Mouse (Mus musculus): ENCODE data around the gene Prr23a2. TPM values are rescaled to one million over a fixed set of nuclear protein-coding genes. Genes with fewer than 3 reads are reported as not detected.
"Not testable (repeated sequence)": the region's sequence is repeated elsewhere in the genome, so short reads cannot be mapped to it uniquely, and the experiment has no call there.

Prr23a2 gene
- polyA plus RNA-seq (2014; fragmentation: Nextera tagmentation; extraction: Ambion mirVana) = not detected in 2 replicates

- Histone ChIP-seq H3K4me3 (ENCODE audit: low read depth, low read length) (no peak within 1 kb of the TSS), H3K4me1 (ENCODE audit: control insufficient read depth, insufficient read depth, low read length) (no peaks in the 10 kb centered on the region), H3K4me2 (no peak within 1 kb of the TSS), H3K36me3 (ENCODE audit: control insufficient read depth, insufficient read depth, low read length) (no peaks in the 10 kb centered on the region), H3K27ac (ENCODE audit: low read depth, low read length) (no peak within 1 kb of the TSS), H3K27me3 (ENCODE audit: control insufficient read depth, insufficient read depth, low read length) (no peaks in the 10 kb centered on the region), H3K9ac (ENCODE audit: low read length) (no peak within 1 kb of the TSS), H3K9me3 (ENCODE audit: control insufficient read depth, low read length) (no peaks in the 10 kb centered on the region)
- DNase-seq (ENCODE audit: low spot score, missing footprints) = no peak
- no peak for ATAC-seq (ENCODE audit: low FRiP score)
- 70% methylated on average over 18 of the region's 18 CpGs for WGBS
Measured at GRCm38 (mm10) chr9:98856210-98856609, at the start of gene Prr23a2. Prr23a2 (plus strand) TSS chr9:98856494.

- no peaks in the 10 kb centered on the region for H3K27me3 ChIP-seq (ENCODE audit: control insufficient read depth, insufficient read depth, low read length)
- WGBS = 83% methylated on average over 8 of the region's 8 CpGs
- no peaks in the 10 kb centered on the region for H3K9me3 ChIP-seq (ENCODE audit: control insufficient read depth, low read length)
- H3K4me2 ChIP-seq = no peak overlapping the region
- H3K4me3 ChIP-seq (ENCODE audit: low read depth, low read length) = no peak overlapping the region
- no peak for ATAC-seq (ENCODE audit: low FRiP score)
- no peaks in the 10 kb centered on the region for H3K36me3 ChIP-seq (ENCODE audit: control insufficient read depth, insufficient read depth, low read length)
- no peak for DNase-seq (ENCODE audit: low spot score, missing footprints)
- peaks cover 2% of the 10 kb centered on the region; the same call in 1 of the 2 replicates for H3K4me1 ChIP-seq (ENCODE audit: control insufficient read depth, insufficient read depth, low read length)
- no peak overlapping the region for H3K9ac ChIP-seq (ENCODE audit: low read length)
- no peak overlapping the region for H3K27ac ChIP-seq (ENCODE audit: low read depth, low read length)
Measured at GRCm38 (mm10) chr9:98807631-98808030, 48.7 kb upstream of the Prr23a2 start.

- peak; percentile 91 for DNase-seq (ENCODE audit: low spot score, missing footprints)
- H3K9ac ChIP-seq (ENCODE audit: low read length); H3K4me1 ChIP-seq (ENCODE audit: control insufficient read depth, insufficient read depth, low read length); H3K27me3 ChIP-seq (ENCODE audit: control insufficient read depth, insufficient read depth, low read length); ATAC-seq (ENCODE audit: low FRiP score); H3K27ac ChIP-seq (ENCODE audit: low read depth, low read length); H3K9me3 ChIP-seq (ENCODE audit: control insufficient read depth, low read length); H3K4me2 ChIP-seq; H3K4me3 ChIP-seq (ENCODE audit: low read depth, low read length); H3K36me3 ChIP-seq (ENCODE audit: control insufficient read depth, insufficient read depth, low read length): not testable (repeated sequence)
- 71% methylated on average over 2 of the region's 2 CpGs for WGBS
Measured at GRCm38 (mm10) chr9:98809526-98809925, 46.8 kb upstream of the Prr23a2 start.

GRCm38 (mm10) chr9:98816066-98816465, 40.2 kb upstream of the Prr23a2 start:
- no peak overlapping the region for H3K9ac ChIP-seq (ENCODE audit: low read length)
- ATAC-seq (ENCODE audit: low FRiP score) (no peak), DNase-seq (ENCODE audit: low spot score, missing footprints) (no peak)
- H3K27ac ChIP-seq (ENCODE audit: low read depth, low read length) = no peak overlapping the region
- H3K4me3 ChIP-seq (ENCODE audit: low read depth, low read length) = no peak overlapping the region
- H3K36me3 ChIP-seq (ENCODE audit: control insufficient read depth, insufficient read depth, low read length) = no peaks in the 10 kb centered on the region
- no peak overlapping the region for H3K4me2 ChIP-seq
- H3K27me3 ChIP-seq (ENCODE audit: control insufficient read depth, insufficient read depth, low read length) = no peaks in the 10 kb centered on the region
- H3K4me1 ChIP-seq (ENCODE audit: control insufficient read depth, insufficient read depth, low read length) = no peaks in the 10 kb centered on the region
- no peaks in the 10 kb centered on the region for H3K9me3 ChIP-seq (ENCODE audit: control insufficient read depth, low read length)
- 73% methylated on average over 3 of the region's 3 CpGs for WGBS

GRCm38 (mm10) chr9:98817592-98817991, 38.7 kb upstream of the Prr23a2 start:
- DNase-seq (ENCODE audit: low spot score, missing footprints) (no peak), ATAC-seq (ENCODE audit: low FRiP score) (no peak)
- Histone ChIP-seq H3K4me1 (ENCODE audit: control insufficient read depth, insufficient read depth, low read length) (no peaks in the 10 kb centered on the region), H3K27me3 (ENCODE audit: control insufficient read depth, insufficient read depth, low read length) (no peaks in the 10 kb centered on the region), H3K4me2 (no peak overlapping the region), H3K9ac (ENCODE audit: low read length) (no peak overlapping the region), H3K36me3 (ENCODE audit: control insufficient read depth, insufficient read depth, low read length) (no peaks in the 10 kb centered on the region), H3K4me3 (ENCODE audit: low read depth, low read length) (no peak overlapping the region), H3K9me3 (ENCODE audit: control insufficient read depth, low read length) (no peaks in the 10 kb centered on the region), H3K27ac (ENCODE audit: low read depth, low read length) (no peak overlapping the region)
- 92% methylated on average over 7 of the region's 7 CpGs for WGBS

- H3K27ac ChIP-seq (ENCODE audit: low read depth, low read length) = no peak overlapping the region
- H3K4me2 ChIP-seq = no peak overlapping the region
- no peaks in the 10 kb centered on the region for H3K36me3 ChIP-seq (ENCODE audit: control insufficient read depth, insufficient read depth, low read length)
- no peaks in the 10 kb centered on the region for H3K4me1 ChIP-seq (ENCODE audit: control insufficient read depth, insufficient read depth, low read length)
- DNase-seq (ENCODE audit: low spot score, missing footprints) = no peak
- ATAC-seq (ENCODE audit: low FRiP score) = no peak
- no peaks in the 10 kb centered on the region for H3K9me3 ChIP-seq (ENCODE audit: control insufficient read depth, low read length)
- no peak overlapping the region for H3K4me3 ChIP-seq (ENCODE audit: low read depth, low read length)
- H3K27me3 ChIP-seq (ENCODE audit: control insufficient read depth, insufficient read depth, low read length) = no peaks in the 10 kb centered on the region
- no peak overlapping the region for H3K9ac ChIP-seq (ENCODE audit: low read length)
- WGBS = 78% methylated on average over 5 of the region's 5 CpGs
Measured at GRCm38 (mm10) chr9:98818971-98819370, 37.3 kb upstream of the Prr23a2 start.

- no peaks in the 10 kb centered on the region for H3K36me3 ChIP-seq (ENCODE audit: control insufficient read depth, insufficient read depth, low read length)
- H3K27ac ChIP-seq (ENCODE audit: low read depth, low read length) = no peak overlapping the region
- H3K9me3 ChIP-seq (ENCODE audit: control insufficient read depth, low read length) = no peaks in the 10 kb centered on the region
- no peak for ATAC-seq (ENCODE audit: low FRiP score)
- H3K9ac ChIP-seq (ENCODE audit: low read length) = no peak overlapping the region
- H3K4me1 ChIP-seq (ENCODE audit: control insufficient read depth, insufficient read depth, low read length) = no peaks in the 10 kb centered on the region
- 92% methylated on average over 2 of the region's 2 CpGs for WGBS
- H3K27me3 ChIP-seq (ENCODE audit: control insufficient read depth, insufficient read depth, low read length) = no peaks in the 10 kb centered on the region
- no peak overlapping the region for H3K4me3 ChIP-seq (ENCODE audit: low read depth, low read length)
- DNase-seq (ENCODE audit: low spot score, missing footprints) = no peak
- H3K4me2 ChIP-seq = no peak overlapping the region
Measured at GRCm38 (mm10) chr9:98819481-98819880, 36.8 kb upstream of the Prr23a2 start.

- no peak for ATAC-seq (ENCODE audit: low FRiP score)
- DNase-seq (ENCODE audit: low spot score, missing footprints) = no peak
- WGBS = 89% methylated on average over 4 of the region's 4 CpGs
- Histone ChIP-seq H3K27me3 (ENCODE audit: control insufficient read depth, insufficient read depth, low read length) (no peaks in the 10 kb centered on the region), H3K9me3 (ENCODE audit: control insufficient read depth, low read length) (no peaks in the 10 kb centered on the region), H3K4me1 (ENCODE audit: control insufficient read depth, insufficient read depth, low read length) (no peaks in the 10 kb centered on the region), H3K4me2 (no peak overlapping the region), H3K9ac (ENCODE audit: low read length) (no peak overlapping the region), H3K36me3 (ENCODE audit: control insufficient read depth, insufficient read depth, low read length) (no peaks in the 10 kb centered on the region), H3K27ac (ENCODE audit: low read depth, low read length) (no peak overlapping the region), H3K4me3 (ENCODE audit: low read depth, low read length) (no peak overlapping the region)
Measured at GRCm38 (mm10) chr9:98820461-98820860, 35.8 kb upstream of the Prr23a2 start.

- DNase-seq (ENCODE audit: low spot score, missing footprints) (no peak), ATAC-seq (ENCODE audit: low FRiP score) (no peak)
- H3K4me2 ChIP-seq = no peak overlapping the region
- H3K4me1 ChIP-seq (ENCODE audit: control insufficient read depth, insufficient read depth, low read length) = no peaks in the 10 kb centered on the region
- no peak overlapping the region for H3K27ac ChIP-seq (ENCODE audit: low read depth, low read length)
- no peaks in the 10 kb centered on the region for H3K36me3 ChIP-seq (ENCODE audit: control insufficient read depth, insufficient read depth, low read length)
- H3K27me3 ChIP-seq (ENCODE audit: control insufficient read depth, insufficient read depth, low read length) = no peaks in the 10 kb centered on the region
- no peak overlapping the region for H3K4me3 ChIP-seq (ENCODE audit: low read depth, low read length)
- H3K9ac ChIP-seq (ENCODE audit: low read length) = no peak overlapping the region
- no peaks in the 10 kb centered on the region for H3K9me3 ChIP-seq (ENCODE audit: control insufficient read depth, low read length)
Measured at GRCm38 (mm10) chr9:98821067-98821466, 35.2 kb upstream of the Prr23a2 start.

- H3K4me1 ChIP-seq (ENCODE audit: control insufficient read depth, insufficient read depth, low read length) = no peaks in the 10 kb centered on the region
- H3K27ac ChIP-seq (ENCODE audit: low read depth, low read length) = no peak overlapping the region
- 90% methylated on average over 7 of the region's 7 CpGs for WGBS
- H3K4me3 ChIP-seq (ENCODE audit: low read depth, low read length) = no peak overlapping the region
- no peak overlapping the region for H3K4me2 ChIP-seq
- ATAC-seq (ENCODE audit: low FRiP score) (no peak), DNase-seq (ENCODE audit: low spot score, missing footprints) (no peak)
- H3K9ac ChIP-seq (ENCODE audit: low read length) = no peak overlapping the region
- H3K36me3 ChIP-seq (ENCODE audit: control insufficient read depth, insufficient read depth, low read length) = no peaks in the 10 kb centered on the region
- no peaks in the 10 kb centered on the region for H3K27me3 ChIP-seq (ENCODE audit: control insufficient read depth, insufficient read depth, low read length)
- no peaks in the 10 kb centered on the region for H3K9me3 ChIP-seq (ENCODE audit: control insufficient read depth, low read length)
Measured at GRCm38 (mm10) chr9:98823805-98824204, 32.5 kb upstream of the Prr23a2 start.

All from midbrain, embryonic 11.5 days (tissue).